Mouse (Mus musculus): ENCODE results near the gene Homer2.
A peak's percentile ranks its signal among the peaks of the same experiment; 100 is the strongest.

Gene Homer2

DNA sequence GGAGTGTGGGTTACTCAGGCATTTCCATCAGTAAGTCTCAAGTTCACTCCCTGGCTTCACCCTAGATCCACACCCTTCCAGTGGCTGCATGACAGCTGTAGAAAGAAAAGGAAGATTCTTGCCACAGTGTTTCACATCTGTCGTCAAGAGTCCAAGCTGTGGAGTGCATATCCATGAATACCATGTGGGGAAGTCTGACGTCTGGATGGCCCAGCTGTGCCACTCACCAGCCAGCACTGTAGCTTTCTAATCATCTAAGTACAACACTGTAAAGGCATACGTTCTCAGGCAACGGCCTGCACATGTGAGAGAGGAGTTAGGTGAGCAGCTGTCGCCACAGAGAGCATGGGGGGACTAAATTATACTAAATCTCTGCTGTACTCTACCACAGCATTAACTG is 56.0 kb downstream of the Homer2 start:
- no peak for DNase-seq (ENCODE audit: low read depth)

DNA sequence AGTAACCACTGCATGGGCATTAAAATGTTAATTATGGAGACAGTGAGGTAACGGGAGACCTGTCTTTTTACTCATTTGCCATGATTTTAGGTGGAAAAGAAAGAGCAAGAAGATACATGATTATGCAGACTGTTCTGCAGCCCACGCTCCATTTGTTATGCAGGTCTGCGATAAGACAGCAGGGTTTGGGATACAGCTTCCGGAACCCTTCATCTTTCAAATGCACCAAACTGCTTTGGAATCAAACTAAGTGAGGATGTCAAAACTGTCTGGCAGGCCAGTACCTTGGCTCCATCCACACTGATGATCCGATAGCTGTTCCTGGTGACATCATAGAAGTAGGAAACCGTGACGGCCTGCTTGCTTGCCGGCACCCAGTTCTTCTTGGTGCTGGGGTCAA is 58.1 kb downstream of the Homer2 start:
- no peak for DNase-seq (ENCODE audit: low read depth)

DNA sequence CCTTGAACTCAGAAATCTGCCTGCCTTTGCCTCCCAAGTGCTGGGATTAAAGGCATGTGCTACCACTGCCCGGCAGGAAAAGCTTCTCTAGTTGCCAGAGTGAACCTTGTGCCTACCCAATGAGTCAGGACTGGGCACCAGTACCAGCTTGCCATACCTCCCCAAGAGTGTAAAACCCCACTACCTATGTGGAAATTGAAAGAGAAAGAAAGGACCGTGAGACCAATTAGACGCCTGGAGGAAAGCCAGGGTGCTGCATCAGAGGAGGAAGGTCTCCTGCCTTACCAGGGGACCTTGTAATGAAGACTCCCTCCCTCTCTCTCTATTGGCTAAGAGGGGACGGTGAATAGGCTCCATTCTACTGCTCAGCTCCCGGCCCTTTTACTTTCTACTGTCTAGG is 59.4 kb downstream of the Homer2 start:
- DNase-seq (ENCODE audit: low read depth): no peak

DNA sequence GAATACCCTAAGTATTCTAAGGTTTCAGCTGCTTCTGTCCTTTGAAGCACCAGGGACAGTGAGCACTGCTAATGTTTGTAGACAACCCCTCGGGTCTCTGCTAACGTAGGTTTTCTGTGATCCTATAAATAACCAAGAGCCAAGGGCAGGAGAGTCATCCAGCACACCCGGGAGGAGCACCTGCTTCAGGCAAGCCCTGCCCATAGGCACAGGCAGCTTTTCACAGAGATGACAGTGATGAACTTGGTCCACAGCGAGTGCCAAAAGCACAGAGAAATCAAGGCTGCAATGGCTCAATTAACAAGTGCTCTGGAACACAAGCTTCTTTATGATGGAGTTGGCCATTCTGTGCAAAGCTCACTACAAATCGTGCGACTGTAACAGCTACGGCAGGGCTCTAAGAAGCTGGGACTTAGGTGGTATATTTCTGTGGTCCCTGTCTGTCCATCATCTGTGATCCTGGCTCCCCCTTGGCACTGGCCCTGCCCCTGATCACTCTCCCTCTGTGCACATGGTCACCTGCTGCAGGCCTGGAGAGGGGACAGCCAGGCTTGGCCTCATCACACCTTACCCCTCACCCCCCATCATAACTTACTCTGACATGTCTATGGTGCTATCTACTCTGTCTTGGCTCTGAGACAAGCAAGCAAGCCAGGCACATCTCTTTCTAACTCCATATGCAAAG is 62.6 kb downstream of the Homer2 start:
- DNase-seq (ENCODE audit: low read depth): no peak

DNA sequence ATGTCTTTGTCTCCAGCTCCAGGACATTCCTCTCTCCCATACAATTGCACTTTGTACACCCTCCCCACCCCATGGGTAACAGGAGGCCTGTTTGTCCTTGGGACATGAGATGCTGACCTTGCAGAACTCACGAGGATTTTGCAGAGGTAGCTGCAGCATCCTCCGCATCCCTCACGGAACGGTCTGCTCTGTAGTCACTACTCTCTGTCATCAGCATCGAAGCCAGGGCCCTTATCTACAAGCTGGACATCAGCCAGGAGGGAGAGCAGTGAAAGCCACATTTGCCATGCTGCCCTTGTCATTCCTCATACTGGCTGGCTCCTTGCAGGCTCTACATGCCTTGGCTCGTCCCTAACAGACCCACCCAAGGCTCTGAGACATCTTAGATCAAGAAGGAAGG is 66.2 kb downstream of the Homer2 start:
- DNase-seq (ENCODE audit: low read depth): no peak

DNA sequence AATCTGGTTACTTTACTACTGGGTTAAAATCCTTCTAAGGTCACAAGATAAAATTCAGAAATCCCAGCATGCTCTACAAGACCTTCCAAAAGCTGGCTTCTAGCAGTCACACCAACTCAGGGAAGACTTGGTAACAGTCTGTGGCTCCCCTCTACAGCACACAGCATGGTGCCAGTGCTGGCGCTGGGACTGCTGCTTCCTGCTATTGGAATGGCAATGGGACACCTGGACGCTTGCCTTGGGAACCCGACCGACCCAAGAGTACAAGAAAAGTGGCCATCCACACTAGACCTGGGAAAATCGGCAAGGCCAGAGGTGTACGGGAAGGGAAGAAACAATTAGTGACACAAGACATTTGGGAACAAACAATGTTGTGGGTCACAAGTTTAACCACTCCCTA is 74.7 kb downstream of the Homer2 start:
- no peak for DNase-seq (ENCODE audit: low read depth)

DNA sequence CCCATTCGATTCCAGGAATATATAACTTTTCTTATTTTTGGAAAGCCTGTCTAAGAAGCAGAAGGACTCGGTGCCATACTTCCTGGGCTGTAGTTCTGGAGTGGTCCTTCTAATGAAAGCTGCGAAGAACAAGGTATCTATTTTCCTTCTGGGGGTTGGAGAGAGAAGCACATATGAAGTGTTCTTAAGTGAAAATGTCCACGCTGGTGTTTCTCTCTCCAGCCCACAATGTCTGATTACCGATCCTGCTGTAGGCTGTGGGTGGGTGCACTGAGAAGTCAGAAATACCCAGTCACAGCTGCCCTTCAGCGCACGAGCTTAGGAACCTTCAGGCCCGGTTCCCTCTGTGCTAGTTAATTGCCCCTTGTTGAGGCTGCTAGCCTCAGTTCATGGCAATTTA is 76.1 kb downstream of the Homer2 start:
- no peak for DNase-seq (ENCODE audit: low read depth)

DNA sequence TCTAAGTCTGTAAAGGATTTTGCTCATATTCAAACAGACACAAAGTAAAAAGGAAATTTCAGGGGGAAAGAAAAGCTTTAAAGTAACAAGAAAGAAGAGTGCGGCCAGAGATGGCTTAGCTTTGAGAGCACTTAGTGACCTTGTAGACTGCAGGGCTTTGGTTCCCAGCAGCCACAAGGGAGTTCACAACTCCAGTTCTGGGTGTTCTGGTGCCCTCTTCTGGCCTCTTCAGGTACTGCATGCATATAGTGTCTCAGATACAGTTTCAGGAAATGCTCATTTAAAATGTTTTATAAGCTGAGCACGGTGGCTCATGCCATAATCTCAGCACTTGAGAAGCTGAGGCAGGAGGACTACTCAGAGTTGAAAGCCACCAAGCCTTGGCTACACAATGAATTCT is 80.9 kb downstream of the Homer2 start:
- peak; percentile 40 for DNase-seq (ENCODE audit: low read depth)

DNA sequence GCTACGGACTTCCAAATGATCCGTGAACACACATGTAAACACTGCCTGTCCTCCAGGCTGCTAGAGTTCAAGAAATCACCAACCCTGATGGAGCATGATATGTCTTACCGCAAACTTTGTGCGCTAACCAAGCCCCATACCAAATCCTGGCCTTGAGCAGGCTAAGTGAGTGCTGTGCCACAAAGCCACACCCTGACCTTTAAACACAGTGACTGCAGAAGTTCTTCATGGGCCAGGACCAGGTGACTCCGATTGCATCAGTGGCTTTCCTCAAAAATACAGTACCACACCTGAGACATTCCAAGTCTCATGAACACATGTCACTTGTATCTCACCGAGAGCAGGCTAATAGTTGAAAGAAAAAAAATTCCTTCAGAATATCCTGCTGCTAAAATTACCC is 83.6 kb downstream of the Homer2 start:
- DNase-seq (ENCODE audit: low read depth): no peak

DNA sequence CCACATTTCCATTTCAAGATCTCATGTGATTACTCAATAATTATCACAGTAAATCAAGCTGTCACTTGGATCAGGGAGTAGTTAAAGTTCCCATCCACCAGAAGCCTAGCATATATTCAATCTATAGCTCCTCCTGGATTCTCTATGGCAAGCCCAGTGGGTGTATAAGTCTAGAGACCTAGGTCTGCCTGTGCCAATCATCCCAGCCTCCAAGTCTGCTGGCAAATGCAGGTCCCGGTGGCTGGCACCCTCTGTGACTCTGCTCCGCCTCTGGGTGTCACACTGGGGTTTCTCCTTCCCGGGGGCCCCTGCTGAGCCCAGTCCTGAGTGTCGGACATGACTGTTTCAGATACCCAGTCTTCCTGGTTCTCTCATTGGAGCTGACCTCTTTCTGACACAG is 84.5 kb downstream of the Homer2 start:
- DNase-seq (ENCODE audit: low read depth): no peak

DNA sequence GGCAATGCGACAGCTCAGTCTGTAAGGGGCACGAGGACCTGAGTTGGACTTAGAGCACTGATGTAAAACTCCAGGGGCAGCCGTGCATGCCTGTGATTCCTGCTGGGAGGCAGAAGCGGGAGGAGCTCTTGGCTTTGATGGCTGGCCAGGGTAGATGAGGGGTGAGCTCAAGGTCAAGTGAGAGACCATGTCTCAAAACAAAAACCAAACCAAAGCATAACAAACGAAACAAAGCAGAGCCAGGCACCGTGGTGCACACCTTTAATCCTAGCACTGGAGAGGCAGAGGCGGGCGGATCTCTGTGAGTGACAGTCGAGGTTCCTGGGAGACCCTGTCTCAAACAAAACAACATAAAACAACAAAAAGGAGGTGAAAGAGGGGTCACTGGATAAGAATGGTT is 92.3 kb downstream of the Homer2 start:
- no peak for DNase-seq (ENCODE audit: low read depth)

DNA sequence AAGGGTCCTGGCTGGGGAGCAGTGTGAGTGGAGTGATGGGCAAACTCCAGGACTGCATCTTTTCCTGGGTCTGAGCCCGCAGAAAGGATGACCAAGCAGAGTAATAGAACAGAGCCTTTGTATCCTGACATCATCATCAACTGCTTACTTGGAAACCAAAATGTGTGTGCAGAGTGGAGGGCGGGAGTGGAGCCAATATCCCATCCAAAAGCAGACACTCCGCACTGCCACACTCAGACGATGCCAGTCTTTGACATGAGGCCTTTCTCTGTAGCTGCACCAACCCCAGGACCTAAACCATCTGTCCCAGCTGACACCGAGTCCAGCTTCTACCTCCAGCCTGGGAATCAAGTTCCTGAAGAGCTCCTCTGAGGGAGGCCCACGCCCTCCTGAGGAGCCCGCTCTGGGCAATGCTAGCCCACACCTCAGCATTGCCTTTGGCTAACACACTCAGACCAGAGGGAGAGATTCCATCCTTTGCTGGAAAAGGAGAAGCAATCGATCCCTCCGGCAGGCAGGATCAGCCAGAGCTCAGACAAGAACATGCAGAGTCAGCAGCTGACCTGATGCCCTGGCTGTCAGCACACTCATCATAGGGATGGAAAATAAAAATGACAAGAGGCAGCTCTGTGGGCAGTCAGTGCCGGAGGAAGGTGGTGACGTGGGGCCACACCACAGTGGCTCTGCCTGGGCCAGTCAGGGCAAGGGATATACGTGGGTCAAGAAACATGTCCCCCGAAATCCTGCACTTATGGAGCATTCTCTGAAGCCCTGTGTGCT is 94.3 kb downstream of the Homer2 start:
- DNase-seq (ENCODE audit: low read depth): no peak

DNA sequence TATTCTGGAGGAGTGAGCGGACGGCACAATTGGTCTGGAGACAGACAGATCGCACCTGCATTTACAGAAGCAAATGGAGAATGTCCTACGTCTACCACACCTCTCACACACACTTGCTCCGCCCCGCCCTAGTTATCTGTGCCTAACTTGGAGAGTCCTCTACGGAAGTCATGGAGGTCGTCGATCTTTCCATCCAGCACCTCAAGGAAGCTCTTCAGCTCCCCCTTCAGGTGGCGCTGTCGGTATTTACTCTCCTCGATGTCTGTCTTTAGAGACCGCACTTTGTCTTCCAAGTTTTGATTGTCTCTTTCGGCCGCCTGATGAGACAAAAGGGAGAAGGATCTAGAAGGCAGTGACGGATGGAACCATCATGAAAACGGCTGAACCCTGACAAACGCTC is 97.2 kb downstream of the Homer2 start:
- DNase-seq (ENCODE audit: low read depth): peak; percentile 12

DNA sequence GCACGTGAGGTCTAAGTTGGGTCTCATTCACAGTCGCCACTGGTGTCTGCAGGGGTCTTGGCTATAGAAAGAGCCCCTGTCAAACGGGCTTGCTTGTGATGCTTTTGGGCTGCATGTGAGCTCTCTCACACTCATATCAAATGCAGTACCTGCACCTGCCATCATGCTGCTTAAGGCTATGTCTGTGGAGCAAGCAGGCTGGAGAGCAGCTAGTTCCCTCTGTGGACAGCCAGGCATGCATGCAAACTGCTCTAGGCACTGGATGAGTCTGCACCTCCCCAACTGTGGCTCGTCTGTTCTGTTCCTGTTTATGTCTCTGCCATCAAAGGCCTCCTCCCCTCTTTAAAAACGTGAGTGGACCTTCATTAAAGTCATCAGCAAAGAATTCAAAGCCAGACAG is 100.9 kb downstream of the Homer2 start:
- DNase-seq (ENCODE audit: low read depth): no peak

DNA sequence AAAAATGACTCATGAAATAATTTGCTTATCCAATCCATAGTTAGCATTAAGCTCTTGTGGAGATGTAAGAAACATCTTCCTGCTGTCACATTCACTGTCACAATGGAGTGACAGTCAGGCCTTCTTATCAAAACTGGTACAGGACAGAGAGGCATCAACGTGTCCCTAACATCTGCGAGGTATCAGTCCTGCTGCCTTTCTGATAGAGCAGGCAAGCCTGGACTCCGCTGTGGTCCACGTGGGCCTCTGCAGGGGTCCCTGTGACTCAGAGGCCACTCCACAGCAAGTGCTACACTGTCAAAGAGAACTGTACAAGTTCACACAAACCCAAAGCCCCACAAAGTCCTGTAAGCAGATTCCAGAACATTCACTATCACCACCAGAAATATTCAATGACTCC is 101.8 kb downstream of the Homer2 start:
- no peak for DNase-seq (ENCODE audit: low read depth)

DNA sequence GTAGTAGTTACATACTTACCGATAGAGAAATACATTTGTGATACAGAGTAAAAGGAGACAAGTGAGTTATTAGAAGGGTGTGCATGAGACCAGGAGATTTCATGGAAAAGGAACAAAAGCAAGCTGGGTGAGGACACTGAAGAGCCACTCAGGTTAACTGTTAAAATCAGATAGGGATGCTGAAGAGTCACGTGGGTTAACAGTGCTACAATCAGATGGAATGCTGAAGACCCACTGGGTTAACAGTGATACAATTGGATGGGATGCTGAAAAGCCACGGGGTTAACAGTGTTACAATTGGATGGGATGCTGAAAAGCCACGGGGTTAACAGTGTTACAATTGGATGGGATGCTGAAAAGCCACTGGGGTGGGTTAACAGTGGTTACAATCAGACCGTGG is 102.3 kb downstream of the Homer2 start:
- no peak for DNase-seq (ENCODE audit: low read depth)

DNA sequence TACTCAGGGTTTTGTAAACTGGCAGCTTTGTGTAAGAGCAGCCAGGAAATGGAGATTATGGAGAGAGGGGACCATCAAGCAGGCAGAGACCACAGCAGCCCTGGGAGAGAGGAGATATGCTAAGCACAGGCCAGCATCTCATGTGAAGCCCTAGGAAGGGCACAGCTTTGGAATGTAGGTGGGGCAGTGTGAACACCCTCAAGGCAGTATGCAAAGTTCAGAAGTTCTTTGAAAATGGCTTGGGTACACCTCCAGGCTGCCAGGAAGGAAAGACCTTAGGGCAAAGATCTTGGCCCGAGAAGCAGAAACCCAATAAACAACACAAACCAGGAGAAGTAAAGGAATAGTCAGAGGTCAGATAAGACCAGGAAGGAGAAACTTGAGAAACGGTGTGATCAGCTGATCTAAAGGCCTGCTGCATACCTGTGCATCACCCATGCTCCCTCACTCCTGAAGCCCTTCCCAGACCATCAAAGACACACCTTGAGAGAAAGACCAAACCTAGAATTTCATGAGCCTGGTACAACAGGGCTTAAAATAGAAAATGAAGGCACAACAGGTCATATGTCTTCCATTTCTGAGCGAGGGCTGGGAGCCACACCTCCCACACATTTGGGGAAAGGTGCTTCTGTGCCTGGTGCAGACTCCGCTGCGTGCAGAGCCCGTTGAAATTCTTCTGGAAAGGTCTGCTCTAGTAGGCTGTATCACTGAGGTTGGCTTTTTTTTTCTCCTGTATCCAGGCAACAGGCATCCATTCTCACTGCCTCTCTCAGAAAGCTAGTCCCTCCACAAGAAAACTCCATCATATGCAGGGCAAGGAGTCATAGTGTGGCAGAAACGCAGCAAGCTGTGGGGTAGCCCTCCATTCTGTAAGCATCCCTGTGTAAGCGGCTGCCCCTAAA is 107.7 kb downstream of the Homer2 start:
- no peak for DNase-seq (ENCODE audit: low read depth)

DNA sequence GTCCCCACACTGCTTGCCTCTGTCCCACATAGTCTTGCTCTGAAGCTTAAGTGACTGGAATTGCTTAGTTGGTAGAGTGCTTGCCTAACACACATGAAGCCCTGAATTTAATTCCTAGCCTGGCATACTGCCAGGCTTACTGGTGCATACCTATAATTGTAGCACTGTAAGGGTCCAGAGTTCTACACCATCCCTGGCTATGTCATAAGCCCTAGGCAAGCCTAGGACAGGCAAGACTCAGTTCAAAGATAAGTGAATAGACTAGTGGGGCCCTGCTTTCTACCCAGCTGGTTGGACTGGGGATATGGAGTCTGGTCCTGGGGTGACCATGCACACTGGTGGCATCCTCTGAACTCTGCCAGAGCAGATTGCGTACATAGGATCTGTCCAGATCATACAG is 109.7 kb downstream of the Homer2 start:
- DNase-seq (ENCODE audit: low read depth): no peak

DNA sequence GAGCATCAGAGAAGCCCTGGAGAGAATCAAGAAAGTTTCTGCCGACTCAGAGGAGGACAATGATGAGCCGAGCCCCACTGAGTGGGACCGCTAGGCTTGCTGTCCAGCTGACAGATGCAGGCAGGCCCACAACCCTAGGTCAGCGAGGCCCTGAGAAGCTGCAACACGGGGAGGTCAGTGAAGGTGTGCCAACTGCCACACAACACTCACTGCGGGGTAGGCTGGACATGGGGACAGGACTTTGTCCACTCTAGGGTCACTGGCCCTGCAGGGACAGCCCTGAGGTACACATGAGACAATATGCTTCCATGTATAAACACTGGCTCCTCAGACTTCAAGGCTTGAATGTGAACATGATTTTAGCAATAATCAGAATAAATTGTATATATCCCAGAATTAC is 111.2 kb downstream of the Homer2 start:
- DNase-seq (ENCODE audit: low read depth): no peak

DNA sequence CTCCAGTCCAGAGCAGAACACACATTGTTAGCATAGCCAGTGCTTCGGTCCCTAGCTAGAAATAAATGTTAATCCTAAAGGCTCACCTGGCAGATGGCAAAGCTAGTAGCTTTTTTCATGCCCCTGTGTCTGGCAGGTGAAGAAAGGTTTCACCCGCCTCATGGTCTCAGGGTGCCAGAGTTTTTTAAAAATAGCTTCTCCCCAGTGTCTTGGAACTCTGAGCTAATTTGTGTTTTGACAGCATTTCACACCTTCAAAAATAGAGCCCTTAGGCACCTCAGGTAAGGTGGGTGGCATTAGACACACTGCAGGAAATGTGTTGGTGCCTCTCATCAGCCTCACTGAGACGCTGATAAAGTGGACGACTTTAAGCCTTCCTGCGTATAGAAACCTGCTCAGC is 112.3 kb downstream of the Homer2 start:
- DNase-seq (ENCODE audit: low read depth): no peak

DNA sequence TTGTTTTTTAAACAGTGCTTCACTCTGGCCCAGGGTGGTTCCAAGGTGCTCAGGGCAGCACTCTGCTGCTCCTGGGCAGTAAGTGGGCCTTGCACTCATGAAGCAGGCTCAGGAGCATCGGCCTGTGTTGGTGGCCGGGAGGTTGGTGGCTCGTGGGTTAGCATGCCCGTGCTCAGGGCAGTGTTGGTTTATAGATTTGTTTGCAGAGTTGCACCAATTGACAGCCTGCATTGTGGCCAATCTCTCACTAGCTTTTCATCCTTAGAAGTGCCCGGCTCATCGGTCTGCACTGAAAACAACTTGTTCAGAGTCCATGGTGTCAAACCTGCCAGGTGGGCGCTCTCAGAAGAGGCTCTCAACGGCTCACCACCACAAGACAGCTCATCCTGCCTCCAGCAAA is 113.9 kb downstream of the Homer2 start:
- no peak for DNase-seq (ENCODE audit: low read depth)

DNA sequence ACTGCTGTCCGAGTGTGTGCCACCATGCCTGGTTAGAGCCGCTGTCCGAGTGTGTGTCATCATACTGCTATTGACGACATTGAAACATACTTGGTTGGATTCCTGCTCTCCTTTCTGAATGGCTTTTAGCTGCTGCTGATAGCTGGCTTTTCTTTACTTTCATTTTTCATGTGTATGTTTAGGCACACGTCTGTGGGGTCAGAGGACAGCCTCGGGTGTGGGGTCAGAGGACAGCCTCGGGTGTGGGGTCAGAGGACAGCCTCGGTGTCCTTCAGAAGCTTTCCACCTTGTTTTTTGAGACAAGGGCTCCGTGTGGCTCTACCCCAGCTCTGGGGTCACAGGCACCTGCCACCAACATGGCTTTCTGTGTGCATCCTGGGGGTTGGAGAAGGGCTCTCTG is 114.6 kb downstream of the Homer2 start:
- DNase-seq (ENCODE audit: low read depth): no peak

DNA sequence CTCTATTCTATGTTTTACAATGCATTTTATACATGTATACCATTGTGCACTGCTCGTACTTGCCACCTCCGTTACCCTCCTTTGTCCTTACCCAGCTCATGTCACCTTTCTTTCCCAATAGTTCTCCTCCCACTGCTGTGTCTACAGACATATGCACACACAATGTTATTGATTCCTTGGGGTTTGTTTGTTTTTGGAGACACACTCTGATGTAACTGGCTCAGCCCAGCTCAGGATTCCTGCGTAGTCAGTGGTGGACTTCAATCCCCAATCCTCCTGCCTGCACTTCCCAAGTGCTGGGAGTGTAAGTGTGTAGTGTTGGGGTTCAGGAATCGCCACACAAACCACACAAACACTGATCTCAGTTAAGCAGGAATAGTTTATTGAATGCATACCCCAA is 120.1 kb downstream of the Homer2 start:
- no peak for DNase-seq (ENCODE audit: low read depth)

Data from naive thymus-derived CD4-positive, alpha-beta T cell, adult 2 months (primary cell).